Mouse (Mus musculus) thymus, adult 2 months (tissue): ENCODE results near the gene Dusp1. TPM values are rescaled to one million over a fixed set of nuclear protein-coding genes. Genes with fewer than 3 reads are reported as not detected.

Source experiments
- DNase-seq: peaks from one replicate; pipeline ENCODE4 v3.0.0; 2021
- H3K27ac ChIP-seq: fragments of 200-500 bp; 2 replicates; pipeline ENCODE4 v1.5.1; 2012; ENCODE audit warnings: low read length, control low read depth; ENCODE audit not compliant: control insufficient read depth, insufficient read depth
- H3K27me3 ChIP-seq: fragments of 200-500 bp; 2 replicates; pipeline ENCODE4 v1.6.1; 2012; ENCODE audit warnings: mild to moderate bottlenecking, low read length, moderate library complexity, mixed read lengths; ENCODE audit not compliant: control insufficient read depth, insufficient read depth
- H3K36me3 ChIP-seq: fragments of 200-500 bp; 2 replicates; pipeline ENCODE4 v1.6.1; 2012; ENCODE audit warnings: mild to moderate bottlenecking, low read length, moderate library complexity; ENCODE audit not compliant: control insufficient read depth, insufficient read depth
- H3K4me1 ChIP-seq: fragments of 200-500 bp; replicated peaks from 2 replicates; pipeline ENCODE4 v1.6.1; 2012; ENCODE audit warnings: low read length; ENCODE audit not compliant: control insufficient read depth, insufficient read depth
- H3K4me3 ChIP-seq: fragments of 200-500 bp; 2 replicates; pipeline ENCODE4 v1.5.1; 2012; ENCODE audit warnings: mild to moderate bottlenecking, low read length, control low read depth, moderate library complexity; ENCODE audit not compliant: control insufficient read depth, insufficient read depth
- CTCF ChIP-seq: fragments of 200-500 bp; IDR thresholded peaks from 2 replicates; pipeline ENCODE4 v1.5.1; 2012; ENCODE audit warnings: mild to moderate bottlenecking, control low read depth, low read length, moderate library complexity, borderline replicate concordance; ENCODE audit not compliant: control insufficient read depth, poor library complexity, insufficient read depth; ENCODE audit errors: extremely low read depth
- POLR2A ChIP-seq: fragments of 200-500 bp; IDR thresholded peaks from 2 replicates; pipeline ENCODE4 v1.6.1; 2012; ENCODE audit warnings: mild to moderate bottlenecking, low read length, control low read depth, moderate library complexity; ENCODE audit not compliant: control insufficient read depth, poor library complexity, insufficient read depth; ENCODE audit errors: extremely low read depth
- WGBS: fragments of 180-500 bp; shearing (Covaris S2); methylation state at CpG from one replicate; pipeline ENCODE4 v1.1.7; 2018; 5-methylcytosine and 5-hydroxymethylcytosine counted together
- polyA plus RNA-seq: library from polyadenylated mRNA; depleted of rRNA; stranded (reverse); fragments of >200 nt; gene quantifications from 2 replicates; pipeline ENCODE4 v1.2.3, GENCODE M21; 2012

The Dusp1 gene
- polyA plus RNA-seq, 1 experiment, result 59.3 TPM

DNA sequence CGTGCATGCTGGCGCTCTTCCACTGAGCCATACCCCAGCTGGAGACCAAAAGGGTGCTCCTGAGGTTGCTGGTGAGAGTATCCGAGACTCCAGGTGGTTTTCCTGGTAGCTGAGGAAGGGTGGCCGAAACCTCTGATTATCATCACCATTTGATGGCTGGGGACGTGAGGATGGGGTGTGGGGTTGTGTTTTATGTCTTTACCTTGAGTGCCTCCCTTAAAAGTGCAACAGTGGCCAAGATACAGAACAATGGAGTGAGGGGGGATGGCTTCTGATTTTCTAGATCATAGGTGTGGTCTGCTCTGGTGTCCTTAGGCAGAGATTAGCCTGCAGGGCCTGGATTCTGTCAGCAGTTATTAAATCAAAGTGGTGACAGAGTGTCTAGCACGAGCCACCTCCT is 17.5 kb upstream of the Dusp1 start:
- Histone ChIP-seq H3K4me3 (no peak overlapping the region), H3K4me1 (peaks cover 13% of the 10 kb centered on the region; the same call in 1 of the 2 replicates), H3K36me3 (no peaks in the 10 kb centered on the region), H3K27me3 (no peaks in the 10 kb centered on the region), H3K27ac (no peak overlapping the region)
- TF ChIP-seq CTCF (no peak), POLR2A (no peak)
- DNase-seq, result no peak
- WGBS, result 91% methylated on average over 6 of the region's 6 CpGs

DNA sequence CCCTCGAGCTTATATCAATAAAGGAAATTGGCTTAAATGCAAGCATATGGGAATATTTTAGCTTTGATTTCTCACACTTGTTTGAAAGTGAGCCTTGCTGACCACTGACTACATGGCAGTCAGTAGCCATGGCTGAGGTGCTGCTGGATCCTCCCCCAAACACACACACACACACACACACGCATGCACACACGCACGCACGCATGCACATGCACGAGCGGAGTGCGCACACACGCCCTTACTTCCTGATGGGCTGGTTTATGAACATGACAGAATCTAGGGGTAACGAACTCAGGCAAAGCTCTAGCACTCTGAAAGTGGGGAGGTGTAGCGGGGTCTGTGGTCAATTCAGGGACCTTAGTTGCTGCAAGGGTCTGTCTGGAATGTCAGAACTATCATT is 16.8 kb upstream of the Dusp1 start:
- Histone ChIP-seq H3K4me3 (no peak overlapping the region), H3K36me3 (no peaks in the 10 kb centered on the region), H3K27ac (no peak overlapping the region), H3K27me3 (no peaks in the 10 kb centered on the region), H3K4me1 (peaks cover 13% of the 10 kb centered on the region; the same call in 1 of the 2 replicates)
- 93% methylated on average over 11 of the region's 11 CpGs for WGBS
- no peak for DNase-seq
- TF ChIP-seq CTCF (no peak), POLR2A (no peak)

DNA sequence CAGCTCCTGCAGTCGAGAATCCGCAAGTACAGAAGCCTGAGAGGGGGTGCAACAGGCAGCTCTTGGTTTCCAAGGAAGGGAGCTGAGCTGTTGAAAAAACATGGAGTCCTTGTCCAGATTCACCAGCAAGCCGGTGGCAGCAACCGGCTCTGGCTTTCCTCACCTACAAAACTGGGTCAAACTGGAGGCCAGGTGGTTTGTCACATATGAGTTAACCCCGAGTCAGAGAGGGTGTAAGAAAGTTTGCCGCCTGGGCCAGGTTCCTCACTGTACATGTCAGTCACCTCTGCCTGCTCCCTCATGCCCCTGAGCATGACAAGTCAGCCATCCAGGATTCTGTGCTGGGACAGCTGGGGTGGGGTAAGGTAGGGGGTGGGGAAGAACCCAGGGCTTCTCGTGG is 16.2 kb upstream of the Dusp1 start:
- no peak for TF ChIP-seq CTCF
- TF ChIP-seq POLR2A, result no peak
- WGBS, result 80% methylated on average over 7 of the region's 7 CpGs
- H3K27ac ChIP-seq, result peak overlapping the region; percentile 5; the same call in 1 of the 2 replicates
- no peak for DNase-seq
- H3K27me3 ChIP-seq, result no peaks in the 10 kb centered on the region
- no peak overlapping the region for H3K4me3 ChIP-seq
- H3K36me3 ChIP-seq, result no peaks in the 10 kb centered on the region
- H3K4me1 ChIP-seq, result peaks cover 13% of the 10 kb centered on the region; the same call in 1 of the 2 replicates

GRCm38 (mm10) chr17:26577309-26577708 is 15.4 kb upstream of the Dusp1 start:
- Histone ChIP-seq H3K4me3 (no peak overlapping the region), H3K27ac (no peak overlapping the region), H3K27me3 (no peaks in the 10 kb centered on the region), H3K36me3 (no peaks in the 10 kb centered on the region), H3K4me1 (peaks cover 18% of the 10 kb centered on the region)
- whole genome bisulfite sequencing, result 92% methylated on average over 11 of the region's 11 CpGs
- no peak for DNase-seq
- TF ChIP-seq CTCF, result no peak
- no peak for TF ChIP-seq POLR2A

- DNase-seq, result no peak
- Histone ChIP-seq H3K36me3 (no peaks in the 10 kb centered on the region), H3K4me3 (no peak overlapping the region), H3K27ac (no peak overlapping the region), H3K27me3 (no peaks in the 10 kb centered on the region), H3K4me1 (peaks cover 23% of the 10 kb centered on the region)
- WGBS, result 91% methylated on average over 7 of the region's 7 CpGs
- TF ChIP-seq CTCF, result no peak
- no peak for TF ChIP-seq POLR2A
Observed at GRCm38 (mm10) chr17:26576833-26577232, 14.9 kb upstream of the Dusp1 start.

- no peak for DNase-seq
- Histone ChIP-seq H3K27ac (no peak overlapping the region), H3K36me3 (no peaks in the 10 kb centered on the region), H3K4me1 (peaks cover 30% of the 10 kb centered on the region), H3K27me3 (no peaks in the 10 kb centered on the region), H3K4me3 (no peak overlapping the region)
- WGBS, result 91% methylated on average over 12 of the region's 12 CpGs
- no peak for TF ChIP-seq CTCF
- TF ChIP-seq POLR2A, result no peak
Observed at GRCm38 (mm10) chr17:26575786-26576690, 14.1 kb upstream of the Dusp1 start.

DNA sequence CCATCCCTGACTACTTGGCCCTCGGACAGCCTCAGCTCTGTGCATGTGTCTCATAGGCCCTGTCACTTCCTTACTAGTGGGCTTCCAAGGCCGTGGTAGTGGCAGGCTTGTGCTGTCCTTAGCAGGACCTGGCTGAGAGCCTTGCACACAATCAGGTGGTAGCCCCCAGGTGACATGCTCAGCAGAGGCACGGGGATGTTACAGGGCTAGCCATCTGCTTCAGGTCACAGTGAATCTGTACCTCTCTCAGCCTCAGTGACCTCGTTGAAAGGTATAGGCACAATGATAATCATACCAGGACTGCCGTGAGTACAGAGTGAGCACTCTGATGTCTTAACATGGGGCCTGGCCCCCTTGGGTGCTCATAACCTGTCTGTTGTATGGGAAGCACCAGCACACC is 12.8 kb upstream of the Dusp1 start:
- Histone ChIP-seq H3K36me3 (no peaks in the 10 kb centered on the region), H3K27ac (no peak overlapping the region), H3K4me1 (peaks cover 35% of the 10 kb centered on the region), H3K4me3 (no peak overlapping the region), H3K27me3 (no peaks in the 10 kb centered on the region)
- TF ChIP-seq POLR2A (no peak), CTCF (no peak)
- 92% methylated on average over 5 of the region's 5 CpGs for WGBS
- DNase-seq, result no peak
